Mouse (Mus musculus) G1E (cell line): ENCODE measurements around the gene Fxyd3. TPM values are rescaled to one million over a fixed set of nuclear protein-coding genes. Genes with fewer than 3 reads are reported as not detected.

Experiments used
- ATAC-seq: 2 replicates; pipeline ENCODE4 v1.8.0; 2016; ENCODE audit warnings: mild to moderate bottlenecking; ENCODE audit not compliant: insufficient number of reproducible peaks, poor library complexity, low FRiP score, severe bottlenecking; ENCODE audit errors: extremely low read depth
- DNase-seq: peaks from one replicate; pipeline ENCODE4 v3.0.0; 2012; ENCODE audit warnings: low spot score
- H3K27me3 ChIP-seq: 2 replicates; pipeline ENCODE4 v1.6.1; 2012; ENCODE audit warnings: mild to moderate bottlenecking, low read length, inconsistent platforms; ENCODE audit not compliant: insufficient read depth
- H3K36me3 ChIP-seq: replicated peaks from 2 replicates; pipeline ENCODE3; 2012; ENCODE audit warnings: mild to moderate bottlenecking, inconsistent platforms
- H3K4me1 ChIP-seq: 2 replicates; pipeline ENCODE4 v1.6.1; 2012; ENCODE audit warnings: low read depth, low read length, inconsistent platforms, mixed read lengths; ENCODE audit not compliant: insufficient read depth
- H3K4me3 ChIP-seq: 2 replicates; pipeline ENCODE4 v1.5.1; 2012; ENCODE audit warnings: low read depth, mild to moderate bottlenecking, inconsistent platforms, low read length, moderate library complexity, mixed read lengths
- H3K9me3 ChIP-seq: replicated peaks from 2 replicates; pipeline ENCODE4 v1.6.1; 2012; ENCODE audit warnings: inconsistent platforms
- CTCF ChIP-seq: IDR thresholded peaks from 2 replicates; pipeline ENCODE4 v1.5.1; 2012; ENCODE audit warnings: low read depth, low read length, inconsistent platforms, mixed read lengths
- GATA1 ChIP-seq: IDR thresholded peaks from 2 replicates; pipeline ENCODE4 v1.6.1; 2012; ENCODE audit warnings: borderline replicate concordance, low read length, inconsistent platforms, mixed read lengths
- GATA2 ChIP-seq: IDR thresholded peaks from 2 replicates; pipeline ENCODE4 v1.6.1; 2012; ENCODE audit warnings: low read depth, low read length, inconsistent platforms, borderline replicate concordance
- POLR2AphosphoS5 ChIP-seq: IDR thresholded peaks from 2 replicates; pipeline ENCODE4 v1.6.1; 2012; ENCODE audit warnings: low read depth, low read length, inconsistent platforms; ENCODE audit not compliant: insufficient replicate concordance
- TAL1 ChIP-seq: conservative IDR thresholded peaks from 2 replicates; pipeline ENCODE4 v1.6.1; 2012; ENCODE audit warnings: low read depth, low read length, inconsistent platforms, mixed read lengths
- polyA plus RNA-seq: library from polyadenylated mRNA; stranded (reverse); fragments of >175 nt; gene quantifications from 2 replicates; pipeline ENCODE4 v1.2.3, GENCODE M21; 2012
- total RNA-seq, 2 experiments: library from RNA; stranded (forward) in 1 of 2; stranded (reverse) in 1 of 2; fragments of 200-1000 nt in 1 of 2; fragments of >200 nt in 1 of 2; fragmentation: Nextera tagmentation in 1 of 2; gene quantifications; 2 replicates each; pipeline ENCODE4 v1.2.3; 2014 to 2017

Gene Fxyd3
- total and polyA plus RNA-seq, 3 experiments = 0.16 TPM; not detected in 2

GRCm38 (mm10) chr7:31118486-31118885 lies 42.0 kb upstream of the Fxyd3 start:
- H3K4me1 ChIP-seq = no peaks in the 10 kb centered on the region
- H3K4me3 ChIP-seq = no peak overlapping the region
- TF ChIP-seq TAL1 = no peak
- TF ChIP-seq POLR2AphosphoS5 = no peak
- H3K27me3 ChIP-seq = no peaks in the 10 kb centered on the region; the same call in 1 of the 2 replicates
- ATAC-seq (no peak), DNase-seq (no peak)
- H3K36me3 ChIP-seq = no peaks in the 10 kb centered on the region
- H3K9me3 ChIP-seq = peaks cover 51% of the 10 kb centered on the region

- H3K27me3 ChIP-seq = no peaks in the 10 kb centered on the region; the same call in 1 of the 2 replicates
- no peak for TF ChIP-seq GATA2
- no peak for TF ChIP-seq TAL1
- no peak for TF ChIP-seq CTCF
- TF ChIP-seq GATA1 = no peak
- no peak for TF ChIP-seq POLR2AphosphoS5
- H3K4me1 ChIP-seq = no peaks in the 10 kb centered on the region
- no peak for DNase-seq
- H3K9me3 ChIP-seq = peaks cover 50% of the 10 kb centered on the region
- no peak for ATAC-seq
- no peak overlapping the region for H3K4me3 ChIP-seq
- no peaks in the 10 kb centered on the region for H3K36me3 ChIP-seq
Measured at GRCm38 (mm10) chr7:31117465-31117864, 41.0 kb upstream of the Fxyd3 start.

- Histone ChIP-seq H3K4me1 (no peaks in the 10 kb centered on the region), H3K4me3 (no peak overlapping the region), H3K27me3 (no peaks in the 10 kb centered on the region; the same call in 1 of the 2 replicates), H3K9me3 (peaks cover 52% of the 10 kb centered on the region), H3K36me3 (no peaks in the 10 kb centered on the region)
- ATAC-seq (no peak), DNase-seq (no peak)
- TF ChIP-seq TAL1 (no peak), POLR2AphosphoS5 (no peak), CTCF (no peak), GATA1 (no peak), GATA2 (no peak)
Measured at GRCm38 (mm10) chr7:31116721-31117145, 40.2 kb upstream of the Fxyd3 start.

GRCm38 (mm10) chr7:31115587-31116043 lies 39.1 kb upstream of the Fxyd3 start:
- DNase-seq (no peak), ATAC-seq (no peak)
- no peaks in the 10 kb centered on the region for H3K4me1 ChIP-seq
- no peaks in the 10 kb centered on the region; the same call in 1 of the 2 replicates for H3K27me3 ChIP-seq
- H3K9me3 ChIP-seq = peaks cover 53% of the 10 kb centered on the region
- no peak for TF ChIP-seq POLR2AphosphoS5
- TF ChIP-seq GATA2 = no peak
- no peaks in the 10 kb centered on the region for H3K36me3 ChIP-seq
- H3K4me3 ChIP-seq = no peak overlapping the region

GRCm38 (mm10) chr7:31115182-31115581 lies 38.7 kb upstream of the Fxyd3 start, which contains the start of gene Hpn:
Gene Hpn, minus strand, starts transcription at chr7:31115290.
- Histone ChIP-seq H3K36me3 (no peaks in the 10 kb centered on the region), H3K4me1 (no peaks in the 10 kb centered on the region), H3K4me3 (no peak within 1 kb of the TSS), H3K9me3 (peaks cover 56% of the 10 kb centered on the region), H3K27me3 (no peaks in the 10 kb centered on the region; the same call in 1 of the 2 replicates)
- ATAC-seq = no peak
- no peak for TF ChIP-seq TAL1
- no peak for TF ChIP-seq CTCF
- TF ChIP-seq POLR2AphosphoS5 = no peak
- TF ChIP-seq GATA2 = no peak
- no peak for TF ChIP-seq GATA1
- DNase-seq = no peak

- Histone ChIP-seq H3K9me3 (peaks cover 60% of the 10 kb centered on the region), H3K4me1 (no peaks in the 10 kb centered on the region), H3K27me3 (no peaks in the 10 kb centered on the region; the same call in 1 of the 2 replicates), H3K36me3 (no peaks in the 10 kb centered on the region), H3K4me3 (no peak overlapping the region)
- ATAC-seq = no peak
- TF ChIP-seq TAL1 = no peak
- TF ChIP-seq CTCF = no peak
- no peak for TF ChIP-seq POLR2AphosphoS5
- TF ChIP-seq GATA1 = no peak
- no peak for TF ChIP-seq GATA2
- no peak for DNase-seq
Measured at GRCm38 (mm10) chr7:31114646-31115045, 38.1 kb upstream of the Fxyd3 start.
